Mouse (Mus musculus) liver, embryonic 12.5 days (tissue): ENCODE measurements around the gene C1qtnf7. TPM values are rescaled to one million over a fixed set of nuclear protein-coding genes. Genes with fewer than 3 reads are reported as not detected.

ENCODE experiments used
- ATAC-seq: fragments of 200-750 bp; cut with Nextera tagmentation; 2 replicates; pipeline ENCODE4 v1.8.0; 2017; ENCODE audit warnings: moderate number of reproducible peaks, mild to moderate bottlenecking, moderate library complexity
- H3K27ac ChIP-seq: fragments of 300-500 bp; sonication (generic); 2 replicates; pipeline ENCODE4 v1.5.1; 2016; ENCODE audit warnings: mild to moderate bottlenecking
- H3K27me3 ChIP-seq: fragments of 300-500 bp; sonication (generic); replicated peaks from 2 replicates; pipeline ENCODE4 v1.6.1; 2016; ENCODE audit warnings: mild to moderate bottlenecking, moderate library complexity
- H3K36me3 ChIP-seq: fragments of 300-500 bp; sonication (generic); 2 replicates; pipeline ENCODE4 v1.6.1; 2016; ENCODE audit warnings: mild to moderate bottlenecking, moderate library complexity
- H3K4me1 ChIP-seq: fragments of 300-500 bp; sonication (generic); 2 replicates; pipeline ENCODE4 v1.6.1; 2016
- H3K4me2 ChIP-seq: fragments of 300-500 bp; sonication (generic); 2 replicates; pipeline ENCODE4 v1.6.1; 2016; ENCODE audit warnings: mild to moderate bottlenecking, moderate library complexity
- H3K4me3 ChIP-seq: fragments of 300-500 bp; sonication (generic); 2 replicates; pipeline ENCODE4 v1.5.1; 2016; ENCODE audit warnings: mild to moderate bottlenecking, moderate library complexity
- H3K9ac ChIP-seq: fragments of 300-500 bp; sonication (generic); 2 replicates; pipeline ENCODE4 v1.6.1; 2016; ENCODE audit warnings: mild to moderate bottlenecking, moderate library complexity
- H3K9me3 ChIP-seq: fragments of 300-500 bp; sonication (generic); replicated peaks from 2 replicates; pipeline ENCODE4 v1.6.1; 2016; ENCODE audit warnings: mild to moderate bottlenecking, moderate library complexity
- WGBS: fragments of 180-500 bp; shearing (Covaris S2); methylation state at CpG from one replicate; pipeline ENCODE4 v1.1.7; 2016; ENCODE audit not compliant: insufficient replicate concordance; 5-methylcytosine and 5-hydroxymethylcytosine counted together
- polyA plus RNA-seq: library from polyadenylated mRNA; unstranded; fragments of >200 nt; fragmentation: Nextera tagmentation; extraction: Ambion mirVana; gene quantifications from 2 replicates; pipeline ENCODE4 v1.2.1, GENCODE M21; 2016

The C1qtnf7 gene
- polyA plus RNA-seq, 1 experiment from 2014 or later, result 1.2 TPM

DNA sequence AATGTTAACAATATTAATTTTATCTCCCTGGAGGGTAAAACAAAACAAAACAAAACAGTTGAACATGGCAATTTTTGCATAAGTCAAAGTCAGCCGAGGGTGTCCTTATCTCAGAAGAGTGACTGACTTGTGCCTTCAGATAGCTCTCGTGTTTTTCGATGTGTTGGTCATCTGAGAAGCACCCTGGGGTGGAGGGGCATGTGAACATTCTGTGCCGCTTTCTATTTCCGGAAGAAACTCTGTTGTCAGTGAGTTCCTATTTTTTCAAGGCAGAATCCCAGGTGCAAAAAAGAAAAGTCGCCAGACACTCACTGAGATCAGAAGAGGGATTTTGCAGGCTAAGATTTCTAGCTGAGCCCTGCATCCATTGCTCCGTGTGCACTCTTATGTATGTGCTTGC is 1.2 kb downstream of the C1qtnf7 start:
- Histone ChIP-seq H3K4me3 (no peak overlapping the region), H3K4me1 (0 out of 2 replicates have a peak, but pooled peaks cover 6% of the 10 kb centered on the region), H3K27ac (no peak overlapping the region), H3K36me3 (no peaks in the 10 kb centered on the region), H3K9ac (no peak overlapping the region), H3K9me3 (no peaks in the 10 kb centered on the region), H3K4me2 (peak overlapping the region; percentile 19), H3K27me3 (no peaks in the 10 kb centered on the region)
- ATAC-seq, result no peak
- 31% methylated on average over 7 of the region's 7 CpGs for WGBS

DNA sequence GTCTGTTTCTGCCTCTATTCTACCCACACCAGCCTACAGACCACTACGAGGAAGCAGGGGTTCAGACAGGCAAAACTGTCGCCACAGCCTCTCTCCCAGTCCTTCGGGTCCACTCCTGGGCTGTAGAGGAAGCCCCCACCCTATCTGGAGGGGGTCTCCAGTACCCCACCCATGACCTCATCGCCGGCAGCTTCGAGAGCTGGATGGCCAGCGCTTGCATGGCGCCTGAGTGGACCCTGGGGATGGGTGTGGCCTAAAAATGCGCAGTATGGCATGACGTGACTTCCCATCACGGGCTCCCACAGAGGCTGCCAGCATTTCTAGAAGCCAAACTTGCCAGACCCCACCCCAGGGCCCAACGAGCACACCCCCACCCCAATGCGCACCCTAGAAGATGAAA is 2.0 kb downstream of the C1qtnf7 start:
- H3K4me3 ChIP-seq, result no peak overlapping the region
- H3K4me2 ChIP-seq, result no peak overlapping the region
- no peak overlapping the region for H3K27ac ChIP-seq
- no peak overlapping the region for H3K9ac ChIP-seq
- no peaks in the 10 kb centered on the region for H3K9me3 ChIP-seq
- no peak for ATAC-seq
- H3K36me3 ChIP-seq, result no peaks in the 10 kb centered on the region
- WGBS, result 71% methylated on average over 13 of the region's 13 CpGs
- no peaks in the 10 kb centered on the region for H3K27me3 ChIP-seq
- H3K4me1 ChIP-seq, result 0 out of 2 replicates have a peak, but pooled peaks cover 6% of the 10 kb centered on the region

DNA sequence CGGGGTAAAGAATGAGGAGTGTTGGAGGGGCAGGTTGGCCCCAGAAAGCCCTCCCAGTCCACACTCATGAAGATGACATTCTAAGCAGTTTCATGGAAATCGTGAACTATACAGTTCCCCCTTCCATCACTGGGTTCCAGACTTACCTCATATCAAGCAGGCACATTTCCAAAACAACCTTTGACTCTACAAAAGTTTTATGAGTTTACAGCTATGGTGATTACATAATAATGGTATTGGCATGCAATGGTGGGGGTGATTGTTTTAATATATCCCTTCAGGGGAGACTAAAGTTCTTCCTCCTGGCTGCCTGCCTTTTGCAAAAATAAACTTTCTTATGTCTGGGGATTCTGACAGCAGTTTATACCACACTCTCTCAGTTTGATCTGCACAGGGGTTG is 4.6 kb downstream of the C1qtnf7 start:
- Histone ChIP-seq H3K27me3 (no peaks in the 10 kb centered on the region), H3K36me3 (no peaks in the 10 kb centered on the region), H3K9ac (no peak overlapping the region), H3K27ac (no peak overlapping the region), H3K4me1 (0 out of 2 replicates have a peak, but pooled peaks cover 6% of the 10 kb centered on the region), H3K9me3 (no peaks in the 10 kb centered on the region), H3K4me3 (no peak overlapping the region), H3K4me2 (no peak overlapping the region)
- WGBS, result 47% methylated on average over 2 of the region's 2 CpGs
- no peak for ATAC-seq

DNA sequence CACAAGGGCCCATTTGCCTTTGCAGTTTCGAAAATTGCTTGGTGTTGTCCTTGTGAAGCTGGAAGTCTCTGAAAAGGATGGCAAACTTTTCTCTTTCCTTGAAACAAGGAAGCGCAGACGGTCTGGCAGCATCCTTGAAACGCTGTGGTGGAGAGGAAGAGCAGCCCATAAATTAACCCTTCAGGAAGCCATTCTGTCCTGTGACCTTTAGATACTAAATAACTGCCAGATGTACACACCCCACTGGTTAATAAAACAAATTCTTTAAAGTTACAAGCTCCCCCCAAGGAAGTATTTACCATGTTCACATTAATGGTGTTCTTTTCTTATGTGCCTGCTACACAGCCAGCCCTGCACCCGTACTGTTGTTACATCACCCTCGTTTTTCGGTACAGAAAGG is 6.0 kb downstream of the C1qtnf7 start:
- 51% methylated on average over 7 of the region's 7 CpGs for WGBS
- no peak overlapping the region for H3K4me2 ChIP-seq
- no peak for ATAC-seq

DNA sequence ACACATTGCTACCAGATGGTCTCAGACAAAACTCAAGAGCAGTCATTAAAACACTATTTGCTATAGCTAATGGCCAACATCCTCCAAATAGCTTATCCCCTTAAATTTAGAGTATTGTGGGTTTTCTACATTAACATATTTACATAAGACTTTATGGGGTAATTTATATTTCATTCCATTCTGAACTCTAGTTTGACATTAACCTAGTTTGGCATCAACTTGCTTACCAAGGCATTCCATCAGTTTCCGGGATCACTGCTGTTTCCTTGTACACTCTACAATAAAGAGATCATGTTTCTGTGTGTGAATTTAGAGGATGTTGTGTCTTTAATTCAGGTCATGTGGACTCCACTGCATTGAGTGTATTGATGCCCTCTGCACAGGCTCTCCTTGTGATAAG is 7.5 kb downstream of the C1qtnf7 start:
- Histone ChIP-seq H3K4me1 (no peaks in the 10 kb centered on the region), H3K27ac (no peak overlapping the region), H3K36me3 (no peaks in the 10 kb centered on the region), H3K4me2 (no peak overlapping the region), H3K4me3 (no peak overlapping the region), H3K27me3 (no peaks in the 10 kb centered on the region), H3K9ac (no peak overlapping the region), H3K9me3 (no peaks in the 10 kb centered on the region)
- 72% methylated on average over 1 of the region's 1 CpGs for WGBS
- no peak for ATAC-seq

More for the DNA sequence above, 6.0 kb downstream of the C1qtnf7 start:
- Histone ChIP-seq H3K36me3 (no peaks in the 10 kb centered on the region), H3K9me3 (no peaks in the 10 kb centered on the region), H3K9ac (no peak overlapping the region), H3K4me3 (no peak overlapping the region), H3K27ac (no peak overlapping the region), H3K4me1 (0 out of 2 replicates have a peak, but pooled peaks cover 6% of the 10 kb centered on the region), H3K27me3 (no peaks in the 10 kb centered on the region)

DNA sequence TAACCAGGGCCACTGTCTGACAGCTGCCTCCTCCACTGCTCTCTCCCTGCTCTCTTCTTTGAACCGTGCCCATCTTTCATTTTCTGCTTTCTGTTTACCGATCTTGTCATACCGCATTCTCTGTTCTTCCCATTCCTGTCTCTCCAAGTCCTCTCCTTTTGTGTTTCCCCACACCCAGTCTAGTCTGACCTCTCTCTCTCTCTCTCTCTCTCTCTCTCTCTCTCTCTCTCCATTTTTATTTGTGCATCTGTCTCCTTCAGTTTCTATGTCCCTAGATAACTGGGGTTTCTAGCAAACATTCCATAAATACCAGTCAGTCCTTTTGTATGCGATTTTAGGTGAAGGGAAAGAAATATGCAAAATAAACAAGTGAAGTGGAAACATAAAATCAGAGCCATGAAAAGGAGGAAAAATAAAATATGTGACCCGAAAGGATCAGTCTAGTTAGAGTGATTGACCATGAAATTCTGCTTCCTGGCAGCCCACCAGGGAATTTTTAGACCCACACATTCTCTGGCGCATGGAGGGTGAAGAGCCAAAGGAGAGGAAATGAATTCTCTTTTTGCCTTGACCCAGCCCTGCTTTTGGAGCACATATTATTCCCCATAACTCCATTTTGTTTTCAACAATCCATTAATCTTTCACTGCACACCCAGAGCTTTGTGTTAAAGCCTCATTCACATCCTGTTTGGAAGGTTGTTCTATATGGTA is 11.7 kb downstream of the C1qtnf7 start:
- H3K9me3 ChIP-seq, result no peaks in the 10 kb centered on the region
- no peaks in the 10 kb centered on the region for H3K4me1 ChIP-seq
- no peak for ATAC-seq
- H3K4me3 ChIP-seq, result no peak overlapping the region
- no peak overlapping the region for H3K27ac ChIP-seq
- no peaks in the 10 kb centered on the region for H3K36me3 ChIP-seq
- 68% methylated on average over 6 of the region's 6 CpGs for whole genome bisulfite sequencing
- no peak overlapping the region for H3K9ac ChIP-seq
- no peaks in the 10 kb centered on the region for H3K27me3 ChIP-seq
- H3K4me2 ChIP-seq, result no peak overlapping the region

DNA sequence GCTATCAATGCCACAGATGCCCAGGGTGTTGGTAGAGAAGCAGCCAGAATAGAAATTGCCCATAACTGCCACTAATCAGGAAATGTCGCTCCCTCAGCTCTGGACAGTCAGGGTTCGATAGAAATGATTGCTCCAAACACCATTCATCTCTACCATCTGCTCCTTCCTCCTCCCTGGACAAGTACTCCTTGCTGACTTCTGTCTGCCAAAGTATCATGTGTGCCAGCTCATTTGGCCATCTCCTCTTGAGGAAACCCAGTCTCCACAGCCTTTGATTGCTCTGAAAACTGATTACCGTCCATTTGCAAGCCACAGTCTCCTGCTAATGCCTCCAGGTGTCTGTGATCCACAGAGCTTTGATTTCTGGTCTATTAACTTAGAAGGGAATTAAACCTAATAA is 14.8 kb downstream of the C1qtnf7 start:
- Histone ChIP-seq H3K27ac (no peak overlapping the region), H3K9ac (no peak overlapping the region), H3K4me3 (no peak overlapping the region), H3K27me3 (no peaks in the 10 kb centered on the region), H3K4me1 (no peaks in the 10 kb centered on the region), H3K4me2 (no peak overlapping the region), H3K9me3 (no peaks in the 10 kb centered on the region), H3K36me3 (no peaks in the 10 kb centered on the region)
- no peak for ATAC-seq
- WGBS, result 67% methylated on average over 3 of the region's 3 CpGs

DNA sequence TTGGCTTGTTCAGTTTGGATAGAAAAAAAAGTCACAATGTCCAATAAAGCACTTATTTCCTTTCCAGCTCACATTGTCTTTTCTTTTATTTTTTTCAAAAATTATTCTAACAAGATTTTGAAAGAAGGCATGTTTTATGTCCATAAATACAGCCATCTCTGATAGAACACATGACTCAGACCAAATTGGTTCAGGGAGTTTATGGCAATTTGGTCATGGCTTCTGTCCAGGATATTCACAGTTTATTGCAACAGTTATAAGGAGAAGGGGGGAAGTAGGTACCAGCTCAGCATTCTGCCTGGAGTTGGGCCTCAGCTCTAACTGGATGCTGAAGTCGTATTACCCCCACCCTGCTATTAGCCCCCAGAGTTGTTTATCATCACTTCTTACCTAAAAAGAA is 15.5 kb downstream of the C1qtnf7 start:
- no peak overlapping the region for H3K9ac ChIP-seq
- no peak overlapping the region for H3K4me2 ChIP-seq
- H3K27ac ChIP-seq, result no peak overlapping the region
- H3K4me1 ChIP-seq, result no peaks in the 10 kb centered on the region
- H3K4me3 ChIP-seq, result no peak overlapping the region
- ATAC-seq, result no peak
- H3K36me3 ChIP-seq, result no peaks in the 10 kb centered on the region
- H3K27me3 ChIP-seq, result no peaks in the 10 kb centered on the region
- no peaks in the 10 kb centered on the region for H3K9me3 ChIP-seq
- 55% methylated on average over 1 of the region's 1 CpGs for WGBS

DNA sequence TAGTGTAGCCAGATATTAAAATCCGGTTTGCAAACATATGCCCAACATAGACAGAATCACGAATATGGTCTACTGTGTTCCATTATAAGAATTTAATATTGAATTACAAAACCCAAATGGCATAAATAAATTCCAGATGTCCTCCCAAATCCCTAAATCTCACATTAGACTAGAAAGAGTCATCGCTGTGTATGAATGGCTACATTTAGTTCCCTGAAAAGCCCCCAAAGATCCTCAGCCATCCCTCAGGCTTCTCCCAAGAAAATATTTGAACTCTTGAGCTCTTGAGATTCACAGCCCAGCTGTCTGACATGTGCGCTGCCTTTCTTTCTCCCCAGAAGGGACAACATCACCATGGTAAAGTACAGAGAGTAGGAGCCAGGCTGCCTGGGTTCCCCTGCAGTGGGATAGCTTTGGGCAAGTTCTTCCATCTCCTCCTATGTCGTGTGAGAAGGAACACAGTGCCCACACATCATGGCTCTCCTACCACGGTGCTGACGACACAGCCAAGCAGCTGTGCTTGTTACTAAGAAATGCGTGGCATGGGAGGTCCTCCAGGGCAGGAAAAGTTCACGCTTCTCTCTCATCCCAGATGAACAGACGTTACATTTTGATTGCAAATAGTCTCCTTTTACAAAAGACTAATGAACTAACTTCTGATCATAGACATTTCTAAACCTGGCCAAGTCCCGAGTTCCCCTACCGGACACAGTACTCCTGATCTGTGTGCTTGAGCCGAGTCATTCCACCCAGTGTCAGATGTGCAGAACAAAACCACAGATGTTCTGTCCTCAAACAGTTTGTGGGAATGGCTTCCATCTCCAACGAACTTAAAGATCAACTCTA is 23.2 kb downstream of the C1qtnf7 start:
- H3K4me2 ChIP-seq, result no peak overlapping the region
- WGBS, result 69% methylated on average over 14 of the region's 14 CpGs
- H3K27me3 ChIP-seq, result no peaks in the 10 kb centered on the region
- peaks cover 19% of the 10 kb centered on the region for H3K4me1 ChIP-seq
- no peak overlapping the region for H3K4me3 ChIP-seq
- H3K9ac ChIP-seq, result no peak overlapping the region
- no peaks in the 10 kb centered on the region for H3K9me3 ChIP-seq
- no peak for ATAC-seq
- no peaks in the 10 kb centered on the region for H3K36me3 ChIP-seq
- H3K27ac ChIP-seq, result no peak overlapping the region

DNA sequence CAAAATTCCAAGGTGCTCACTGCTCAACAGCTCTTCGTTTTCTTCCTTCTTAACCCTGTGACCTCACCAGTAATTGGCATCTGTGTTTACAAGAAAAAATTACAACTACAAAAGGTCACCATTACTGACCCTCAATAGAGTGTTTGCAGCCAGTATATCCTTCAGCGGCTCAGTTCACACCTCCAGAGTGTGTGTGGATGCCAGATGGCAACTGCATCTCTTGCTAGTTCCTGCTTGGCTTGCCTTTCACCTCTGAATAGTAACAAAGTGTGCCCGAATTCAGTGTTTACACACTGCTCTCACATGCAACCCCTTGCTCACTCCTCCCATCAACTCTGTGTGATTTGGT is 23.8 kb downstream of the C1qtnf7 start:
- WGBS, result 49% methylated on average over 3 of the region's 3 CpGs
- Histone ChIP-seq H3K4me2 (no peak overlapping the region), H3K9me3 (no peaks in the 10 kb centered on the region), H3K9ac (no peak overlapping the region), H3K27ac (no peak overlapping the region), H3K27me3 (no peaks in the 10 kb centered on the region), H3K4me3 (no peak overlapping the region), H3K4me1 (peaks cover 19% of the 10 kb centered on the region), H3K36me3 (no peaks in the 10 kb centered on the region)
- ATAC-seq, result no peak

DNA sequence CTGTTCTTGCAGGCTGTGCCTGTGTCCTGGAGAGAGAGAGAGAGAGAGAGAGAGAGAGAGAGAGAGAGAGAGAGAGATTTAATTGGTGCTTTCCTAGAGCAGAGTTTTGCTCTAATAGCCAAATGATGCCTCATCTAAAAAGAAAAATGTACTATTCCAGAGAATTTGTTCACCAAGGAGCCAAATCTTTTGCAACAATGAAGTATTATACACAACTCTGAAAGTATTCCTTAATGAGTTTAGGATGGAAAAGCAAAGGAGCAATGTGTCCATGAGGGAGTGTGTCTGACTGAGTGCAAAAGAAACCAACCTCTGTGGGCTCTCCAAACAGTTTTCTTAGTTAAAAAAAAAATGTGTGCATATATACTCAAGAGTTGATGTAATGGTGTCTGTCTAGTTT is 24.5 kb downstream of the C1qtnf7 start:
- Histone ChIP-seq H3K9me3 (no peaks in the 10 kb centered on the region), H3K36me3 (no peaks in the 10 kb centered on the region), H3K27me3 (no peaks in the 10 kb centered on the region), H3K9ac (no peak overlapping the region), H3K4me3 (no peak overlapping the region), H3K4me2 (no peak overlapping the region), H3K27ac (no peak overlapping the region), H3K4me1 (peaks cover 19% of the 10 kb centered on the region)
- ATAC-seq, result no peak

DNA sequence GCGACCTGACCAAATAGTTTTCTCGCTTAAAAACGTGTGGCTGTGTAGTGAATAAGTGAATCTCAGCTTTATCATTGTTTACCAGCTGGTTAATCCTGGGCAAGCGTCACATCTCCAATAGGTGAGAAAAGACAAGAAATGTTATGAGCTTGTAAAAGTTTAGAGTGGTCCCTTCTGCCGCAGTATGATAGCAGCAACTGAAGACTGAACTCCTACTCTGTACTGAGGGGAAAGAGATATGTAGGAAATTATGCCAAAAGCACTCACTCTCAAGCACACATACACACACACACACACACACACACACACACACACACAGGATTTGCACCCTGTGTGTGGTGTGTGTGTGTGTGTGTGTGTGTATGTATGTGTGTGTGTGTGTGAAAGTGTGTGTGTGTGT is 26.2 kb downstream of the C1qtnf7 start:
- 56% methylated on average over 5 of the region's 5 CpGs for WGBS
- H3K4me2 ChIP-seq, result no peak overlapping the region
- H3K4me3 ChIP-seq, result no peak overlapping the region
- H3K27me3 ChIP-seq, result no peaks in the 10 kb centered on the region
- peak; percentile 55; the same call in 1 of the 2 replicates for ATAC-seq
- H3K9me3 ChIP-seq, result no peaks in the 10 kb centered on the region
- no peak overlapping the region for H3K9ac ChIP-seq
- no peak overlapping the region for H3K27ac ChIP-seq
- H3K36me3 ChIP-seq, result no peaks in the 10 kb centered on the region
- H3K4me1 ChIP-seq, result peaks cover 19% of the 10 kb centered on the region
